Mouse (Mus musculus): ENCODE data around the gene Sema5b. TPM values are rescaled to one million over a fixed set of nuclear protein-coding genes. Genes with fewer than 3 reads are reported as not detected.

Sema5b gene
- polyA plus RNA-seq, 1 experiment from 2014 or later, result 16.7 TPM

GRCm38 (mm10) chr16:35703763-35704679, 163.1 kb downstream of the Sema5b start:
- Histone ChIP-seq H3K4me3 (replicated peaks; ENCODE audit: low read length) (no peak overlapping the region), H3K36me3 (replicated peaks; ENCODE audit: control insufficient read depth, insufficient read depth) (peaks cover 16% of the 10 kb centered on the region), H3K27ac (no peak overlapping the region), H3K9me3 (ENCODE audit: control insufficient read depth, low read length) (no peaks in the 10 kb centered on the region), H3K4me1 (replicated peaks; ENCODE audit: control insufficient read depth, insufficient read depth, low read length) (no peaks in the 10 kb centered on the region), H3K9ac (no peak overlapping the region), H3K4me2 (replicated peaks) (no peak overlapping the region), H3K27me3 (ENCODE audit: control insufficient read depth, insufficient read depth, low read length) (no peaks in the 10 kb centered on the region)
- ATAC-seq (ENCODE audit: low FRiP score) (no peak), DNase-seq (ENCODE audit: low spot score) (no peak)
- 61% methylated on average over 16 of the region's 16 CpGs for WGBS

- DNase-seq (ENCODE audit: low spot score), result no peak
- H3K9ac ChIP-seq, result no peak overlapping the region
- ATAC-seq (ENCODE audit: low FRiP score), result no peak
- no peaks in the 10 kb centered on the region for H3K4me1 ChIP-seq (replicated peaks; ENCODE audit: control insufficient read depth, insufficient read depth, low read length)
- no peaks in the 10 kb centered on the region for H3K9me3 ChIP-seq (ENCODE audit: control insufficient read depth, low read length)
- H3K27me3 ChIP-seq (ENCODE audit: control insufficient read depth, insufficient read depth, low read length), result no peaks in the 10 kb centered on the region
- no peak overlapping the region for H3K27ac ChIP-seq
- H3K4me2 ChIP-seq (replicated peaks), result no peak overlapping the region
- H3K4me3 ChIP-seq (replicated peaks; ENCODE audit: low read length), result no peak overlapping the region
- 70% methylated on average over 14 of the region's 14 CpGs for WGBS
- peaks cover 16% of the 10 kb centered on the region for H3K36me3 ChIP-seq (replicated peaks; ENCODE audit: control insufficient read depth, insufficient read depth)
These were observed 163.9 kb downstream of the Sema5b start for GRCm38 (mm10) chr16:35704796-35705195.

DNA sequence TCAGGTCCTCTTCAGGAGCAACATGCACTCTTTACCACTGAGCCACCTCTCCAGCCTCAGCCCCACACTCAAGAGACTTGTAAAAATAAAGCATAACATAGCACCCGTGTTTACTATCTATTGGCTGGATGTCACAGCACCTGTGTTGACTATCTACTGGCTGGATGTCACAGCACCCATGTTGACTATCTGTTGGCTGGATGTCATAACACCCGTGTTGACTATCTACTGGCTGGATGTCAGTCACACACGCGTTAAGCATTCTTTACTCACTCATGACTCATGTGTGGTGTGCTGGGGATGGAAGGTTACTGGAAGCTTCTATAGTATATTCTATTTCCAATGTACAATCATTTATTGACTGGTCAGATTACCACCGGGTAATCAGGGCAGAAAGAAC, 166.1 kb downstream of the Sema5b start:
- no peaks in the 10 kb centered on the region for H3K27me3 ChIP-seq (ENCODE audit: control insufficient read depth, insufficient read depth, low read length)
- peaks cover 6% of the 10 kb centered on the region; the same call in 1 of the 2 replicates for H3K4me1 ChIP-seq (replicated peaks; ENCODE audit: control insufficient read depth, insufficient read depth, low read length)
- no peak overlapping the region for H3K9ac ChIP-seq
- no peak for DNase-seq (ENCODE audit: low spot score)
- H3K27ac ChIP-seq, result no peak overlapping the region
- ATAC-seq (ENCODE audit: low FRiP score), result no peak
- H3K9me3 ChIP-seq (ENCODE audit: control insufficient read depth, low read length), result no peaks in the 10 kb centered on the region
- WGBS, result 97% methylated on average over 5 of the region's 5 CpGs
- no peak overlapping the region for H3K4me2 ChIP-seq (replicated peaks)
- H3K36me3 ChIP-seq (replicated peaks; ENCODE audit: control insufficient read depth, insufficient read depth), result peaks cover 16% of the 10 kb centered on the region
- H3K4me3 ChIP-seq (replicated peaks; ENCODE audit: low read length), result no peak overlapping the region

GRCm38 (mm10) chr16:35711004-35711403, 170.1 kb downstream of the Sema5b start:
- H3K4me2 ChIP-seq (replicated peaks), result no peak overlapping the region
- DNase-seq (ENCODE audit: low spot score), result peak; percentile 39
- H3K27me3 ChIP-seq (ENCODE audit: control insufficient read depth, insufficient read depth, low read length), result no peaks in the 10 kb centered on the region
- no peak overlapping the region for H3K9ac ChIP-seq
- no peak overlapping the region for H3K27ac ChIP-seq
- H3K4me1 ChIP-seq (replicated peaks; ENCODE audit: control insufficient read depth, insufficient read depth, low read length), result peaks cover 11% of the 10 kb centered on the region
- H3K9me3 ChIP-seq (ENCODE audit: control insufficient read depth, low read length), result no peaks in the 10 kb centered on the region
- no peak overlapping the region for H3K4me3 ChIP-seq (replicated peaks; ENCODE audit: low read length)
- WGBS, result 37% methylated on average over 7 of the region's 7 CpGs
- H3K36me3 ChIP-seq (replicated peaks; ENCODE audit: control insufficient read depth, insufficient read depth), result no peaks in the 10 kb centered on the region
- ATAC-seq (ENCODE audit: low FRiP score), result no peak

DNA sequence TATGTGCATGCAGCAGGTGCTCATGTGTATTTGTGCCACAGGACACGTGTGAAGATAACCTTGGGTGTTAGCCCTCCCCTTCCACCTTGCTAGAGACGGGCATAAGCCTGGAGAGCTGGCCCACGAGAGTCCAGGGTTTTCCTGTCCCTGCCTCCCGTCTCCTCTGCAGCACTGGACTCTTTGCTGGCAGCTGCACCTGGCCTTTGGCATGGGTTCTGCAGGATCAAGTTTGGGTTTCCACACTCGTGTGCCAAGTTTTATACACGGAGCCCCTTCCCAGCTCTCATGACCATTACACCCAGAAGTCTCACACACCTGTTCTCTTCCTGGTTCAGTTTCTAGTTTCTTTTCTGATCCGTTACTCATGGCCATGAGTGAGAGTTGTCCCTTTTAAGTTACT, 172.7 kb downstream of the Sema5b start:
- H3K36me3 ChIP-seq (replicated peaks; ENCODE audit: control insufficient read depth, insufficient read depth), result peaks cover 5% of the 10 kb centered on the region; the same call in 1 of the 2 replicates
- ATAC-seq (ENCODE audit: low FRiP score), result no peak
- no peak overlapping the region for H3K4me3 ChIP-seq (replicated peaks; ENCODE audit: low read length)
- H3K27ac ChIP-seq, result no peak overlapping the region
- H3K9ac ChIP-seq, result no peak overlapping the region
- WGBS, result 86% methylated on average over 7 of the region's 7 CpGs
- peaks cover 11% of the 10 kb centered on the region for H3K4me1 ChIP-seq (replicated peaks; ENCODE audit: control insufficient read depth, insufficient read depth, low read length)
- no peaks in the 10 kb centered on the region for H3K27me3 ChIP-seq (ENCODE audit: control insufficient read depth, insufficient read depth, low read length)
- DNase-seq (ENCODE audit: low spot score), result no peak
- H3K9me3 ChIP-seq (ENCODE audit: control insufficient read depth, low read length), result no peaks in the 10 kb centered on the region
- H3K4me2 ChIP-seq (replicated peaks), result no peak overlapping the region

Other genes with a start within 250 kb of the Sema5b start
- 44.0 and 44.1 TPM in 2 replicates for gene Sec22a, start 177.2 kb upstream of the Sema5b start, polyA plus RNA-seq (2014; fragmentation: Nextera tagmentation; extraction: Ambion mirVana)
- gene Pdia5, start 50.3 kb upstream of the Sema5b start, polyA plus RNA-seq (2014; fragmentation: Nextera tagmentation; extraction: Ambion mirVana), result 6.8 and 8.3 TPM in 2 replicates
- gene Dirc2, start 228.2 kb downstream of the Sema5b start, polyA plus RNA-seq (2014; fragmentation: Nextera tagmentation; extraction: Ambion mirVana), result 44.9 and 56.2 TPM in 2 replicates
- gene Hspbap1, start 229.2 kb downstream of the Sema5b start, polyA plus RNA-seq (2014; fragmentation: Nextera tagmentation; extraction: Ambion mirVana), result 15.1 and 17.3 TPM in 2 replicates